Mouse (Mus musculus): ENCODE measurements around the gene Cyp2c23. TPM values are rescaled to one million over a fixed set of nuclear protein-coding genes. Genes with fewer than 3 reads are reported as not detected.

Cyp2c23 gene
- polyA plus RNA-seq, 1 experiment, result not detected

DNA sequence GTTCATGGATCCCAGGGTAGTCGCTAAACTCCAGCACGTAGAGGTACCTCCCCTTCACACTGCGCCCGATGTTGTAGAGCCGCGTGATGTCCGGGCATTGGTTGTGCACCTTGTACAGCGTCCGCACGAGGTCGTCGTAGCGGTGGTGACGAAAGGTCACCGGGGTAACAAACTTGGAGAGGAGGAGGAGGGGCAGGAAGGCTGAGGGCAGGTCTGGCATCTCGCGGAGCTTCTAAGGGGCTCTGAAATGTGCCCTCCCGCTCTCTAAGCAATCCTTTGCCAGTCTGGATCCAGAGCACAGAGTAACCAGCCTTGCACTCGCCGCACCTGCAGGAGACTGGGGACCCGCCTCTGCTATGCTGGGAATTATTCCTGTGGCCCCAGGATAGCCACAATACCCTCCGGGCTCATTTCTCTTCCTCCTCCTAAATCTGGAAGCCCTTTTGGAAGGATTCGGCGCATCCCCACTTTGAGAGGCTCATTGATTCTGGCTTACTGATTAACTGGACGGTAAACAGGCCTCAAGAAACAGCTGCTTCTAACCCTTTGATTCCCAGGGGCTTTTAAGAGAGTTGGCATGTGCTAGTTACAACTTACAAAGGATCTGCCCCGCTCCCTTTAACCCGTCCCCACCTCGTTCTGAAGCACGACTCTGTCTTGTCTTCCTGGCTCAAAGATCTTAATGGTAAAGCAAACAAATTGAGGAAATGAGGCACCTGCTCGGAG is 42.8 kb downstream of the Cyp2c23 start, which contains the start of gene Cpn1:
Cpn1 (minus strand) TSS at position 488 of the 726 bp plus-strand sequence.
- H3K36me3 ChIP-seq (ENCODE audit: control insufficient read depth, insufficient read depth, low read length), result no peaks in the 10 kb centered on the region
- no peak within 1 kb of the TSS for H3K4me3 ChIP-seq (ENCODE audit: control insufficient read depth, insufficient read depth, low read length)
- H3K27me3 ChIP-seq (ENCODE audit: control insufficient read depth, insufficient read depth, low read length), result no peaks in the 10 kb centered on the region
- no peak for DNase-seq
- no peaks in the 10 kb centered on the region for H3K4me1 ChIP-seq (replicated peaks; ENCODE audit: control insufficient read depth, insufficient read depth, low read length)
- H3K27ac ChIP-seq (ENCODE audit: control insufficient read depth, insufficient read depth, low read length), result no peak within 1 kb of the TSS
- TF ChIP-seq POLR2A (IDR thresholded peaks at IDR 0.05; ENCODE audit: control insufficient read depth, extremely low read depth, insufficient read depth, low read length, poor library complexity), result no peak
- no peak for TF ChIP-seq CTCF (IDR thresholded peaks at IDR 0.05; ENCODE audit: borderline replicate concordance, control insufficient read depth, extremely low read depth, insufficient read depth, low read length, poor library complexity)
- WGBS, result 38% methylated on average over 30 of the region's 30 CpGs

DNA sequence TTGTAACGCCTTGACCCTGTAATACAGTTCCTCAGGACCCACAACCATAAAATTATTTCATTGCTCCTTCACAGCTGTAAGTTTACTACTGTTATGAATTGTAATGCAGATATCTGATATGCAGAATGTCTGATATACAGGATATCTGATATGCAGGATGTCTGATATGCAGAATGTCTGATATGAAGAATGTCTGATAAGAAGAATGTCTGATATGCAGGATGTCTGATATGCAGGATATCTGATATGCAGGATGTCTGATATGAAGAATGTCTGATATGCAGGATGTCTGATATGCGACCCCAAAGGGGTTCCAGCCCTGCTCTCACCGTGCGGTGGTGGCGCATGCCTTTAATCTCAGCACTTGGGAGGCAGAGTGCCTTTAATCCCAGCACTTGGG is 47.0 kb downstream of the Cyp2c23 start:
- no peaks in the 10 kb centered on the region for H3K27me3 ChIP-seq (ENCODE audit: control insufficient read depth, insufficient read depth, low read length)
- WGBS, result 82% methylated on average over 5 of the region's 5 CpGs
- no peak overlapping the region for H3K27ac ChIP-seq (ENCODE audit: control insufficient read depth, insufficient read depth, low read length)
- H3K36me3 ChIP-seq (ENCODE audit: control insufficient read depth, insufficient read depth, low read length), result no peaks in the 10 kb centered on the region
- TF ChIP-seq POLR2A (IDR thresholded peaks at IDR 0.05; ENCODE audit: control insufficient read depth, extremely low read depth, insufficient read depth, low read length, poor library complexity) (no peak), CTCF (IDR thresholded peaks at IDR 0.05; ENCODE audit: borderline replicate concordance, control insufficient read depth, extremely low read depth, insufficient read depth, low read length, poor library complexity) (no peak)
- H3K4me1 ChIP-seq (replicated peaks; ENCODE audit: control insufficient read depth, insufficient read depth, low read length), result no peaks in the 10 kb centered on the region
- DNase-seq, result no peak
- no peak overlapping the region for H3K4me3 ChIP-seq (ENCODE audit: control insufficient read depth, insufficient read depth, low read length)

DNA sequence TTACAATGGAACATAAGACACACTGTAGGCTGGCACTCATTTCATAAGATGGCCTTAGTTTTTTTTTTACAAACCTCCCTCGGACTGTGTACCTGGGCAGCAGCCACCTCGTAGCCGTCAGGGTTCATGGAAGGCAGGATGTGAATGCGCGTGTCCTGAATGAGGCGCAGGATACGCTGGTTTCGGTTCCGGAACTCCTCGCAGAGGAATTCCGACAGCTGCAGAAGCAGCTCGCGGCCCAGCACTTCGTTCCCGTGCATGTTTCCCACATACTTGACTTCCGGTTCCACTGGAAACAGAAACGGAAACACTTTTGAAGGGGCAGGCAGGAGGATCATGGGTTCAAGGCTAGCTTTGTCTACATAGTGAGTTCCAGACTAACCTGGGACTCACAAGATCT is 48.3 kb downstream of the Cyp2c23 start:
- Histone ChIP-seq H3K4me3 (ENCODE audit: control insufficient read depth, insufficient read depth, low read length) (no peak overlapping the region), H3K27me3 (ENCODE audit: control insufficient read depth, insufficient read depth, low read length) (no peaks in the 10 kb centered on the region), H3K27ac (ENCODE audit: control insufficient read depth, insufficient read depth, low read length) (no peak overlapping the region), H3K4me1 (replicated peaks; ENCODE audit: control insufficient read depth, insufficient read depth, low read length) (no peaks in the 10 kb centered on the region), H3K36me3 (ENCODE audit: control insufficient read depth, insufficient read depth, low read length) (no peaks in the 10 kb centered on the region)
- TF ChIP-seq CTCF (IDR thresholded peaks at IDR 0.05; ENCODE audit: borderline replicate concordance, control insufficient read depth, extremely low read depth, insufficient read depth, low read length, poor library complexity), result no peak
- TF ChIP-seq POLR2A (IDR thresholded peaks at IDR 0.05; ENCODE audit: control insufficient read depth, extremely low read depth, insufficient read depth, low read length, poor library complexity), result no peak
- no peak for DNase-seq
- 92% methylated on average over 17 of the region's 17 CpGs for WGBS

DNA sequence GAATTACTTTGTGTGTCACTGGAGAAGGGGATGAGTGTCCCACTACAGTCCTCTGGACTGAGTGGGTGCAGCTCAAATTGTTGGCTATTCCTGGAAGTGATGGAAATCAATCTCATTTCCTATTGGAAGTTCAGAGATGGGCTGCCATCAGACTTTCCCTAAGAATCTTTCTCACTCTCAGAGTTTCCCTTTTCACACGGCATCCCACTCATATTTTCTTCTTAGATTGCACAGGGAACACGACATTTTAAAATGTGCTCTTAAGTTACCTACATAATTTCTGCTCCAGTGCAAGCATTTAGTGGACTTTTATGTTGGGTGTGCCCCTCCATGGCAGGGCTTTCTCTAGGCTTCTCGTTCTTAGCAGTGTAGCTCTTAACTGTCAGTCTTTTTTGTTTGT is 51.2 kb downstream of the Cyp2c23 start:
- Histone ChIP-seq H3K27ac (ENCODE audit: control insufficient read depth, insufficient read depth, low read length) (no peak overlapping the region), H3K4me3 (ENCODE audit: control insufficient read depth, insufficient read depth, low read length) (no peak overlapping the region), H3K36me3 (ENCODE audit: control insufficient read depth, insufficient read depth, low read length) (no peaks in the 10 kb centered on the region), H3K4me1 (replicated peaks; ENCODE audit: control insufficient read depth, insufficient read depth, low read length) (no peaks in the 10 kb centered on the region), H3K27me3 (ENCODE audit: control insufficient read depth, insufficient read depth, low read length) (no peaks in the 10 kb centered on the region)
- DNase-seq, result no peak
- TF ChIP-seq POLR2A (IDR thresholded peaks at IDR 0.05; ENCODE audit: control insufficient read depth, extremely low read depth, insufficient read depth, low read length, poor library complexity), result no peak
- TF ChIP-seq CTCF (IDR thresholded peaks at IDR 0.05; ENCODE audit: borderline replicate concordance, control insufficient read depth, extremely low read depth, insufficient read depth, low read length, poor library complexity), result no peak
- 84% methylated on average over 3 of the region's 3 CpGs for WGBS

DNA sequence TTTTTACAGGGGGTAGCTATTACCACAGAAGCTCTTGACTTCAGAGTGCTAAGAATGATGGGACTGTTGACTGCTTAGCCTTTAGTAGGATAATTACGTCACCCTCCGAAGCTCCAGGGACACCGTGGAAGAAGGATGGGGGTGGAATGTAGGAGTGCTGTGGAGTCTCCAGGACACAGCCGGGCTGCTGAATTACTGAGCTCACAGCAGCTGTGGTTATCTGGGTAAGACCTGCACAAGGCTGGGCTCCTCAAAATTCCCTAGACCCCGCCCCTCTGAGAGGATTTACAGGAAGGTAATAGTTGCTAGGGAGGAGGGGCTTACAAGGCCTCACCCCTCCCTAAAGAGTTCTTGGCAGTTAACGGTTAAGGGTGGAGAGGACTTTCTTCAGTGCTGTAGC is 52.3 kb downstream of the Cyp2c23 start:
- 91% methylated on average over 6 of the region's 6 CpGs for WGBS
- H3K27ac ChIP-seq (ENCODE audit: control insufficient read depth, insufficient read depth, low read length), result no peak overlapping the region
- DNase-seq, result no peak
- no peaks in the 10 kb centered on the region for H3K4me1 ChIP-seq (replicated peaks; ENCODE audit: control insufficient read depth, insufficient read depth, low read length)
- H3K27me3 ChIP-seq (ENCODE audit: control insufficient read depth, insufficient read depth, low read length), result no peaks in the 10 kb centered on the region
- TF ChIP-seq POLR2A (IDR thresholded peaks at IDR 0.05; ENCODE audit: control insufficient read depth, extremely low read depth, insufficient read depth, low read length, poor library complexity), result no peak
- TF ChIP-seq CTCF (IDR thresholded peaks at IDR 0.05; ENCODE audit: borderline replicate concordance, control insufficient read depth, extremely low read depth, insufficient read depth, low read length, poor library complexity), result no peak
- H3K36me3 ChIP-seq (ENCODE audit: control insufficient read depth, insufficient read depth, low read length), result no peaks in the 10 kb centered on the region
- H3K4me3 ChIP-seq (ENCODE audit: control insufficient read depth, insufficient read depth, low read length), result no peak overlapping the region

DNA sequence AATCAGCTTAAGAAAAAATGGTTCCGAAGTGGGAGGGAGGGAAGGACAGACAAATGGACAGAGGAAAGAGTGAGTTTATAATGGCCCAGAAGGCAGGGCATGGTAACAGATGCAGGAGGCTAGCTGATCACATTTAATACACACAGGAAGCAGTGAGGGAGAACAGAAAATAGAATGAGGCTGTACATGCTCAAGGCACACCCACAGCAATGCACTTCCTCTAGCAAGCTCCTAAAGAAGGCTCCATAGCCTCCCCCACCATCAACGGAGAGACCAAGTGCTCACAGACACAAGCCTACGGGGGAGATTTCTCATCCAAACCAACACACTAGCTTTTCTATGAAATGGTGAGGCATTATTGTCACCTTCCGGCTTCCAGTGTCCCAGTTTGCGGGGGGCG is 54.8 kb downstream of the Cyp2c23 start:
- no peak for DNase-seq
- no peak for TF ChIP-seq CTCF (IDR thresholded peaks at IDR 0.05; ENCODE audit: borderline replicate concordance, control insufficient read depth, extremely low read depth, insufficient read depth, low read length, poor library complexity)
- no peak for TF ChIP-seq POLR2A (IDR thresholded peaks at IDR 0.05; ENCODE audit: control insufficient read depth, extremely low read depth, insufficient read depth, low read length, poor library complexity)

More for the DNA sequence above, 54.8 kb downstream of the Cyp2c23 start:
- Histone ChIP-seq H3K27ac (ENCODE audit: control insufficient read depth, insufficient read depth, low read length) (no peak overlapping the region), H3K4me3 (ENCODE audit: control insufficient read depth, insufficient read depth, low read length) (no peak overlapping the region), H3K36me3 (ENCODE audit: control insufficient read depth, insufficient read depth, low read length) (no peaks in the 10 kb centered on the region), H3K27me3 (ENCODE audit: control insufficient read depth, insufficient read depth, low read length) (no peaks in the 10 kb centered on the region), H3K4me1 (replicated peaks; ENCODE audit: control insufficient read depth, insufficient read depth, low read length) (no peaks in the 10 kb centered on the region)
- WGBS, result 90% methylated on average over 6 of the region's 6 CpGs

All from thymus, adult 2 months (tissue).